Mouse (Mus musculus) kidney, adult 2 months (tissue): ENCODE data around the gene Oscp1.

Experiments used
- CTCF ChIP-seq: fragments of 200-500 bp; conservative IDR thresholded peaks from 2 replicates; pipeline ENCODE4 v1.5.1; 2011; ENCODE audit warnings: low read depth, mild to moderate bottlenecking, control low read depth, low read length, moderate library complexity, mixed read lengths; ENCODE audit not compliant: insufficient read depth, insufficient read length
- POLR2A ChIP-seq: fragments of 200-500 bp; IDR thresholded peaks from one replicate; pipeline ENCODE4 v1.6.1; 2011; ENCODE audit warnings: low read depth, low read length, control low read depth

- TF ChIP-seq POLR2A = no peak
- no peak for TF ChIP-seq CTCF
These were observed 6.9 kb downstream of the Oscp1 start for GRCm38 (mm10) chr4:126065241-126065640.
